Mouse (Mus musculus): ENCODE results near the gene Mcts1.
A peak's percentile ranks its signal among the peaks of the same experiment; 100 is the strongest.

The Mcts1 gene

GRCm38 (mm10) chrX:38600177-38600994 lies at the start of gene Mcts1:
TSS of gene Mcts1 (plus strand) at chrX:38600578.
- DNase-seq = peak; percentile 62

DNA sequence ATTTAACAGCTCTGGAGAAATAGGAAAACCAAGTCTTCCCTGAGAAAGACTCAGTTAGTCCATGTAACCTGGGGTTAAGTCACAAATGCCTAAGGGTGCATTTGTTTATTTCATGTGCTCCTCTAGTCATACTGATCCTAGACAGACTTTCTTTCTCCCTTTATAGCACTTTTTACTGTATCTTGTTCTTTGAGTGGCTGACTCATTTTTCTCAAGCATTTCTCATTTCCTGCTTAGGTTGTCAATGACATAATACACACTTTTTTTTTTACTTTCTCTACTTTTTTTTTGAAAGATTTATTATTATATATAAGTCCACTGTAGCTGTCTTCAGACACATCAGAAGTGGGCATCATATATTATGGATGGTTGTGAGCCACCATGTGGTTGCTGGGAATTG lies 47.1 kb upstream of the Mcts1 start:
- no peak for DNase-seq

GRCm38 (mm10) chrX:38563941-38564541 lies 36.3 kb upstream of the Mcts1 start:
- DNase-seq = peak; percentile 20

GRCm38 (mm10) chrX:38564542-38565175 lies 35.7 kb upstream of the Mcts1 start:
- DNase-seq = peak; percentile 84

DNA sequence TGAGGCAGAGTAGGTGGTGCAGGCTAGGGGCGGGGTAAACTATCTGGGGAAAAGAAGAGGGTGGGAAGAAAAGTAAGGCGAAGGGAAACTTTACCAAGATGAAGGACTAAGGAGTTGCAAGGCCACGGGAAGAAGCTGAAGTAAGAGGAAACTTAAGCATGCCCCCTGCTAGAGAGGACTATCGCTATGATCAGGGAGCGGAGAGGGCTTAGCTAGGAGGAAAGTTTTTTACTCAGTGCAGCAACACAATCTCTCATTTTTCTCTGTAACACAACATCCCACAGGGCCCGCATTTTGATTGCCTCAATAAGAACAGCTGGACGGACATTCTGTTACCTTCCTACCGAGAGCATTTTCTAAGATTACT lies 35.2 kb upstream of the Mcts1 start:
- DNase-seq = no peak

- no peak for DNase-seq
Observed at GRCm38 (mm10) chrX:38566521-38567205, 33.7 kb upstream of the Mcts1 start.

GRCm38 (mm10) chrX:38576078-38576477 lies 24.3 kb upstream of the Mcts1 start, which contains the start of gene Cul4b:
TSS of gene Cul4b (minus strand) at chrX:38576196.
- no peak for DNase-seq

DNA sequence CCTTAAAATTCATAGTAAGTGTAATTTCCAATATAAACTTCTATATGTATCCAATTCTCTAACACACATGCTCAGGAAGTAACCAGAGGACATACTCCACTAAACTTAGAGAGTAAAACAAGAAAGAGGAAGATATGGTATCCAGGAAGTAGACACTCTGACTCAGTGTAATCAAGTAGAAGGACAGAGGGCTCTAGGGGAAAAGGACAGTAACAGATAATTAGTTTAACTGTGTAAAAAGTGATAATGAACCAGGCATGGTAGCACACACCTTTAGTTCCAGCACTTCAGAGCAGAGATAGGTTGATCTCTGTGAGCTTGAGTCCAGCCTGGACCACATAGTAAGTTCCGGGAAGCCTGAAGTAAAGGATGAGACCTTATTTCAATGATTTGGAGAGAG lies 19.2 kb upstream of the Mcts1 start:
- no peak for DNase-seq

DNA sequence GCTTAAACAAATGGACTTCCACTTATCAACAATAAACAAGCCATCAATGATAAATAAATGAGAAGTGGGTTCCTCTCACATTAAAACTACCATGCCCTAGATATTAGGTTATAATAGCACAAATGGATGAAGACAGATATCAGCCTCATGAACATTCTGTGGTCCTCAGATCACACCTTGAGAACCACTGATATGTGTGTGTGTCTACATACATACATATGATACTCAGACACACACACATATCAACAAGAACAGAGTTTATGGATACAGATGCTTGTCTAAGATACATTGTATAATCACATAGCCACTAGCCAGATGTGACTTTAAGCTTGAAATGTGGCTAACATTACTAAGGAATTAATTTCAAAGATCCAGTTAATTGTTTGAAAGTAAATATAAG lies 17.1 kb upstream of the Mcts1 start:
- no peak for DNase-seq

DNA sequence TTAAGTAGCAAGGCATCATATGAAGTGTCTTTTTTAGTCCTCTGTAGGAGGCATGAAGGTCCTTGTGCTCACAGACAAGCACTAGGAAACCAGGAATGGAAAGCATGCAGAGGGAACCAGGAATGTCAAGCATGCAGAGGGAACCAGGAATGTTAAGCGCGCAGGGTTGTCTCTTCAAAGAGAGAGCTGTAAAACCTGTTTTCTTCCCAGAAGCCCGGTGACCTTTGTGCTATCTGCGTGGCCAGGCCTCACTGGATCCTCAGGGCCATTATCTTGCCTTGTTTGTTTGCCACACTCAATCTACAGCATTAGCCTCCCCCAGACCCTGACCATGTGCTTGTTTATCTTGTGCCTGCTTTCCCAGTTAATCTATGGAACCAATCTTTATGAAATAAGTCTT lies 10.6 kb upstream of the Mcts1 start:
- no peak for DNase-seq

- no peak for DNase-seq
Observed at GRCm38 (mm10) chrX:38591749-38592148, 8.6 kb upstream of the Mcts1 start.

DNA sequence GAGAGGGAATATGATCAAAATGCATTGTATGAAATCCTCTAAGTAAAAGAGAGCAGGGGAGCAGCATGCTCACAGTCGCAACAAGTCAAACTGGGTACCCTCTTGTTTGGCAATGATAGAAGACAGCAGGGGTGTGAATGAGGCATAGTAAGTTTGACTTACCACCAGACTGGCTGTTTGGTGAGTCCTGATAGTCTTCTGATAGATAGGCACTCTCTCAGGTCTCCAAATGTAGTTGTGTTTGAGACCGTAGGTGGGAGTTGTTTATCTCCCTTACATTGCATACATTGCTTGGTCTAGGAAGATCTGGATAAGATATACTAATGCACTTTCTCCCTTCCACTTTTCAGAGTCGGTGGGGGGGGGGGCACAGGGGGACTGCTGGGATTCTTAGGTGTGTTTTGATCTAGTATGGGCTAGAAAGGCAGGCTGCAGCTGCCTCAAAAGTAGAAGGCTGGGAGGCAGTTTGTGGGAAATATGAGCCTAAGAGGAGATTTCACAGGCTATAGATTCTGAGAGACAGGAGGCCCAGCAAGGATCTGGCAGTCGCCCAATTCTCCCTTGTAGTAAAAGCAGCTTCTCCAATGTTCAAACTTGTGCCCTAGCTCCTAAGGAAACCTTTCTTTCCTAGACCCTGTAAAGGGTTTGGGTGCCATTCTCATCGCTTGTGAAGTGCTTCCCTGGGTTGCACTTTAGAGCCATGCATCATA lies 7.0 kb upstream of the Mcts1 start:
- DNase-seq = no peak

GRCm38 (mm10) chrX:38600995-38601369 lies 604 bp downstream of the Mcts1 start:
- DNase-seq = peak; percentile 27

DNA sequence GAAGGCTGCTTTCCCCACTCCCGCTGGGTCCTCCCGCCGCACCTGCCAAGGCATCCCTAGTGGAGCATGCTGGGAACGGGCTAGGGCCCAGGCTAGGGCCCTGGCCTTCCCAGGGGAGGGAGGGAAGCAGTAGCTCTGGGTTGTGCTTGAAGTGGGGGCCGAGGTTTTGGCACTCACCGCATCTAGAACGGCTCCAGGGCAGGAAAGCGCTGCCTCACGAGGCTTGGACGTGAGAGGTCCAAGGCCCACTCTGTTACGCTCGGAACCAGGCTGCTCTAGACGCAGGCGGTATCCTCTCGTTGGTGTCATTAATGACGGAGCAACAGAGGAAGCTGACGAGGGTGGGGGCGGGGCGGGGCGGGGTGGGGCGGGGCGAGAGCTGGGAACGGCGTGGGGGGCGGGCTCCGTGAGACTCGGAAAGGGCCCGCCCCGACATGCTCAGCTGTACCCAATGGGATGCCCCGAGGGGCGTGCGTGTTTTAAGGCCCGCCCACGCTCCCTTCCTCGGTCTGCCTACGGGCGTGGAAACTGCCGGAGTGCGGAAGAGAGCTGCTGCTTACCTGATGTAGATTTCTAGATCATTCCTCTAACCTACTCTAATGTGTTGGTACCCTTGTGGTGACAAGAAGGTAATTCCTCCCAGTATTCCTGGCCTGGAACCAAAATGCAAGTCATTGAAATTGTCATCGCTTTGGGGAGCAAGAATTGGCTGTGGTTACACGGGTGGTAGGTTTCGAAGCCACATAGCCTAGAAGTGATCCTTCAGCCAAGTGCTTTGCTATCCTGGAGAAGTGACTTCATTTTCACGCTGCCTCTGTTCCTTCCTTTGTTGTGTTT lies 34.6 kb downstream of the Mcts1 start, which contains the start of gene C1galt1c1:
Gene C1galt1c1 (minus strand): TSS at position 287 of the 837 bp plus-strand sequence.
- DNase-seq = peak; percentile 93

DNA sequence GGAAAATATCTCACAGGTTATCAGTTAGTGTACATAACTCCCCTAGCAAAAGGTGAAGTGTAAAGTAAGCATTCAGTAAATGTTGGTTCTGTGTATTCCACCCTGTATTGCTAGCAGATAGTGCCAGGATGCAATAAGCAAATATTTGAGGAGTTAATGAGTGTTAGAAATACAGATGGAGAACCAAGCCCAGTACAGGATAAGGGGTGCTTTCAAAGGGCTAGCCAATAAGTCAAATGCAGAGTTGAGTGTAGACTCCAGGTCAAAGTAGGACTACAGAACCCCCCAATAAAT lies 35.2 kb downstream of the Mcts1 start:
- no peak for DNase-seq

DNA sequence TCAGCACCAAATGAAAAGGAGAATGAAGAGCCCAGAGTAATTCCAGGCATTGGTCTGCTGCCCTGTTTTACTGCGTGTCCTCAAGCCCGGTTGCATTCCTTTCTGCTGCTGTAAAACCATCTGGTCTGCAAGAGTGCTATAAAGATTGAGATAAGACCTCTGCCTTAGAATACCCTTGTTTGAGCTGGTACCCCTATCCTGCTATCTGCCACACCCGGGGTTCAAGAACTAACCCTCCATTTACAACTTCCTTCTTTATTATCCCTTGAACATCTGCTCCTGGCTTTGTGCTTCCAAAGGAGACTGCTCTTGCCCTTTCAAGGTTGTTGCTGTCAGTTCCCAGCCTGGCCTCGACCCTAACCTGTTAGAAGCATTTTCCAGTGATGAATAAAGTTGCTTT lies 41.1 kb downstream of the Mcts1 start:
- DNase-seq = no peak

DNA sequence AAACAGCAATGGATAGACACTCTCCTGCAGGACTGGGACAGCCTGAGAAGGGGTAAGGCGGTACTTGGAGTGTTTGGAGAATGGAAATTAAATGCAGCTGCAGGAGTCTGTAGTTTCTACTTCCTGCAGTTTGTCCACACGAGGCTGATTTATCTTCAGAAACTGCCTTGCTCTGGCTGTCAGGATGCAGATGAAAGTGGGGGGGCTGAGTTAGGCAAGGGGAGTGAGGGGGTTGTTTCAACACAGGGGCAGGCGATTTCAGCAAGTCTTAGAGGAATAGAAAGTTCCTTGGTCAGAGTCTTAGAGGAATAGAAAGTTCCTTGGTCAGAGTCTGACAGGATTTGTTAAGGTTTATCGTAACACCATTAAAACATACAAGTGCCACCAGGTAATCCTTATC lies 41.8 kb downstream of the Mcts1 start:
- no peak for DNase-seq

DNA sequence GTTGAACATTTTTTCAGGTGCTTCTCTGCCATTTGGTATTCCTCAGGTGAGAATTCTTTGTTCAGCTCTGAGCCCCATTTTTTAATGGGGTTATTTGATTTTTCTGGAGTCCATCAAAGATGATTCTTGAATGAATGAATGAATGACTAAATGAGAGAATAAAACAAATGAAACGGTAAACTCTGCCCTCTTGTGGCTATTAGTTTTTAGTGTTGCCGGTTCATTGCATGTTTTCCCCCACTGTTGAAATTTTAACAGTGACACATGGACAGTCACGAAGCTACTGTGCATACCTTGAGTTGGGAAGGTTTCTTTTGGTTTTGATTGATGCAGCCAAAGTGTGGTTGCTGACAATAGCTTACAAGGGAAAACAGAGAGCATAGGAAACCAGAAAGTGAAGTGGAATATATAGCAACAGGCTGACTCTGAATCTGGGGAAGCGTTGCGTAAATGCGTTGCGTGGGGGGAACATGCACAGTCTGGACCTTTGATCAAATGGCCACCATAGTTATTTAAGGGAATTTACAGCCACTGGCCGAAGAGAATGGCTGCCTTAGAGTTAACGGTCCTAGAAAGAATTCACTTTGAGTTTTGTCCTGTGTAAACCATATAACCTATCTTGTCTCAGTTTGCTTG lies 50.1 kb downstream of the Mcts1 start:
- DNase-seq = no peak

- no peak for DNase-seq
Observed at GRCm38 (mm10) chrX:38651167-38651566, 50.8 kb downstream of the Mcts1 start.

DNA sequence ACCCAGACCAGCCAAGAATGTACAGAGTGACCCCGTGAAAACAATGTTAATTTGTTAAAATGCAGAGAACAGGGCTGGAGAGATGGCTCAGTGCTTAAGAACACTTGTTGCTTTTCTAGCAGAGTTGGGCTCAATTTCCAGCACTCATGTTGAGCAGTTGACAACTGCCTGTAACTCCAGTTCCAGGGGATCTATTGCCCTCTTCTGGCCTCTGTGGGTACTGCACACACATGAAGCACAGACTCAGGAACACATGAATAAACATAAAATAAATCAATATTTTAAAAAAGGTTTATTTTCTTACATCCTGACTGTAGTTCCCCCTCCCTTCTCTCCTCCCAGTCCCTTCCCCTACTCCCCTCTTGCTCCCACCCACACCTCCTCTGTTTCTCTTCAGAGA lies 52.8 kb downstream of the Mcts1 start:
- peak; percentile 16 for DNase-seq

DNA sequence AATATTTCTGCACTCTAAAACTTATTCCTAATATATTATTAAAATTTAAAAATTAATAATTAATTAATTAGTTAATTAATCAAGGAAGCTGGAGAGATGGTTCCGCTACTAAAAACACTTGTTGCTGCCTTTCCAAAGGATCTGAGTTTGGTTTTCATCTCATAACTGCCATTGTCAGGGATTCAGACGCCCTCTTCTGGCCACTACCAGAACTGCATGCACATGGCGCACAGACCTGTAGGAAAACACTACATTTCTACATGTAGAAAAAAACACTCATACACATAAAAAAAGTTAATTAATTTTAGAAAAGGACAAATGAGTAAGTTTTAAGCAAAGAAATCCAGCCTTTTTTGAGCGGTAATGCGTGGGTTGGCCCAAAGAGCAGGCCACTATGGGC lies 54.3 kb downstream of the Mcts1 start:
- peak; percentile 48 for DNase-seq
